Mouse (Mus musculus): ENCODE measurements around the gene Zdhhc1.

Zdhhc1 gene

DNA sequence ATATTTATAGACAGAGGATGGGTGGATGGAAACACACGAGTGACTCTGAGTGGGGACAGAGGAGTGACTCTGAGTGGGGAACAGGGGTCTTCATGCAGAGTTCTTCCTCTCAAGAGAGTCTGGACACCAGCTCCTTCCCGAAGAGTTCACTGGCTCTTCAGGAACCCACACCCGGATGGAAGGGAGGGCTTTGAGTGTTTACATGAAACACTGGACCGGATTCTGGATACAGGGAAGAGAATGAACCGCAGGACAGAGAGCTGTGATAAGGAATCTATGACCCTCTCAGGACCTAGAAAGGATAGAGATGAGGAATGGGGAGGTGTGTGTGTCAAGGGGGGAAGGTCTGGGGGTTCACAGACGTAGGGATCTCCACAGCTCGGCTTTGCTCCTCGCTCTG lies 20.6 kb upstream of the Zdhhc1 start:
- no peak for DNase-seq (ENCODE audit: low spot score)

DNA sequence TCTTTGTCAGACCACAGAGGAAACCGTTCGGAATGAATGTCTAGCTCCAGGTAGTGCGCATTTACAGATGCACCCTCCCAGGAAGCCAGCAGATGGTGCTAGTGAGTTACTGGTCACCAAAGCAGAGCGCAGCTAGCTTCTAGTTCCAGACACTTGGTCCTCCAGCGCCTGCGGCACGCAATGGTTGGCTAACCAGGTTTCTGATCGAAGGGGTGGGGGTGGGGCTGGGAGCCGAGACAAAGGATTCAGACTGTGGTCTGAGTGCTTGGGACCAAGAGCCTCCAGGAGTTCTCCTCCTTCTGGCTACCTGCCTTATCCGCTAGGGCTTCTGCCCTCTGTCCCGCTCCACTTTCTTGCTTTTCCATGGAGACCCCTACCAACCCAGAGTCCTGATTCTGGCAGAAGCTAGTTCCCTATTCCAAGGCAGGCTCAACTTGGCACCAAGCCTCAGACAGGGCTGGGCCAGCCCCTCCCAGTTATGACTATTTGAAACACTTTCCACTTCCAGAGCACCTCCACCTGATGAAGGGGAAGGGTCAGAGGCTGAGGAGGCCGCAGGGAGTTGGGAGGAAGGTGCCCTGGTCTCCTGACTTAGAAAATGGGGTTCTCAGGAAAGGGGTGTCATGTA lies 19.4 kb upstream of the Zdhhc1 start:
- DNase-seq (ENCODE audit: low spot score): peak; percentile 63

DNA sequence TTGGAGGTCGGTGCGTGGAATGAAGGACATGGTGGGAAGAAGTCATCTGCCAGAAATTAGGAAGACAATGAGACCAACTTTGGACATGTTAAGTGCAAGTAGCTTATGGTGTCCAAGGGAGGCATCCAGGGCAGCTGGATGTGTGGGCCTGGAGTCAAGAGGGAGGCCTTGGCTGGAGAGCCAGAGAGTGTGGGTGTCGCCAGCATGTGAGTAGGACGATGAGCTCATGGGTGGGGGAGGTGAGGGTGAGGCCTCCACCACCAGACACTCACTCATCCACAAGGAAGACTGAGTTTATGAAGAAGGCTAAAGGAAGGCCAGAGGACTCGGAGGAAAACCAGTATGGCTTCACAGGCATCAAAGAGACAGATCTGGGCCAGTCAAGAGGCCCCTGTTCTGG lies 18.0 kb upstream of the Zdhhc1 start:
- no peak for DNase-seq (ENCODE audit: low spot score)

DNA sequence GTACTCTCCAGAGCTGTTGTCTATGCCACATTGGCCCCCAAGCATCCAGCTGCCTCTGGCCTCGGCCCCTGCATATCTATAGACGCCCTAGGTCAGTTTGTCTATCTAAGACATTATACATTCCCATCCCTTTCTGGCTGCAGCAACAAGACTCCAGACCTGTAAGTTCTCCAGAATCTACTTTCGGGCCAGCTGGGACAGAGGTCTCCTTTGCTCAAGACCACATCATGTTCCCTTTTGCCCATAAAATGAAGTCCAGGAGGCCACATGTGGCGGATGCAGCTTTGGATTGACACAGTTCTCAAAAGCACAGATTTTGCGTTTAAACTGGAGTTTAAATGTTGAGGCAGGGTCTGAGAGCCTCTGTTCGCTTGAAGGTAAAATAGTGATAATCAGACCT lies 17.5 kb upstream of the Zdhhc1 start:
- no peak for DNase-seq (ENCODE audit: low spot score)

DNA sequence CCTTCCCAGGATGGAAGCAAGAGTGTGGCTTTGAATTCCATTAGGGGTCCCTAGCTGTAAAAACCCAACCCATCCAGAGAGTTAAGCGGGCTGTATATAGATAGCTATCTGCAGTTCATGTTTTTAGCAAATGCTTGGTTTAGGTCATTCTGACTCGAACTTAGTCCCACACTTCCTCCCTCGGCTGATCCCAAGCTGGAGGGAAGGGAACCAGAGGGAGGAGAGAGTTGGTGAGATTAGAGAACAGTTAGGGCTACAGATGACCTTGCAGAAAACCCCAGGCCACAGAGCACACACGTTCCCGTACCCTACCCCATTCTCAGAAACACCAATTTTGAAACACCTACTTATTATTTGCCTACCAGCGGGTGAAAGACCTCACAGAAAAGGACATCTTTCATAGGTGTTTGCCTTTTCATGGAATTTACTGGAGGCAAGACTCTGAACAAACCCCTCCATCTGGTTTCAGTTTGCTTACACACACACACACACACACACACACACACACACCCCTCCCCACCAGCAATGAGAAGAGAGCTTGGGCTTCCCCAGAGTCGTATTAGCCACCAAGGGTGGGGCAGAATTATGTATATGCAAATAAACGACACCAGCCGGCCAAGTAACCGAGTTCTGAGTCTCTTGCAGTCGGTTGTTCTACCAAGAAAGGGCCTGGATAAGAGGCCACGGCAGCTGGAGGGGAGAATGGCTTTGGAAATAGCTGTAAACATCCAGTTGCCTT lies 13.5 kb upstream of the Zdhhc1 start:
- no peak for DNase-seq (ENCODE audit: low spot score)

DNA sequence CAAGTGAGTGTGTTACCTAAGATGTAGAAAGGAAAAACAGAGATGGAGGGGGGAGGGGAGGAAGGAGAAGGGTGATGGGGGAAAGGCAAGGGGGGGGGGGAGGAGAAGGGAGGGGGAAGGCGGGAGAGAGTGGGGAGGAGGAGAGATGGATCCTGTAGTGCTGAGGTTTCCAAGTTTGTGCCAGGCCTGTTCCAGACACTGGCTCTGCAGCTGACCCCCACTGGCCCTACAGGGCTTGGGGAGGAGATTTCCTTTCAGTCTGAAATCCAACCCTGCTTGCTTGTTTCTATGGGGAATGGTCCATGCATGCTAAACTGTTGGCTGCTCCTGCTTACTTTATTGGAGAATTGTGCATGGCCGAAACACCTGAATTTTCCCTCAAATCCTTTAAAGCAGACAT lies 12.1 kb upstream of the Zdhhc1 start:
- no peak for DNase-seq (ENCODE audit: low spot score)

DNA sequence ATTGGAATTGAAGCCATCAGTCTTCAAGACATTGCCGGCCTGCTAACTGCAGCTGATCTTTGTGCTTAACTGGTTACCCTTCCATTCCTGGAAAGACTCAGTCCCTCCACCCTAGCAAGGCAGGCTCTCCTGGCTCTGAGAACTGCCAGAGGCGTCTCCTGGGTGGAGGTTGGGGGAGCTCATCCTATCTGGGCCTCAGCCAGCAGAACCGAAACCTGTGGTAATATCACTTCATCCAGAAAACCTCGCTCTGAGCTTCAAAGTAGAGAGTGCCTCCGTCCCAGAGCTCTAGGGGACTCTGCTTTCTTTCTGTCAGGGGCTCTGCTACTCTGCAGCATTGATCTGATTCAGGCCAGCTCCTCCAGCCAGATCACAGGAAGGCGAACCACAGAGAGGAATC lies 10.3 kb upstream of the Zdhhc1 start:
- no peak for DNase-seq (ENCODE audit: low spot score)

DNA sequence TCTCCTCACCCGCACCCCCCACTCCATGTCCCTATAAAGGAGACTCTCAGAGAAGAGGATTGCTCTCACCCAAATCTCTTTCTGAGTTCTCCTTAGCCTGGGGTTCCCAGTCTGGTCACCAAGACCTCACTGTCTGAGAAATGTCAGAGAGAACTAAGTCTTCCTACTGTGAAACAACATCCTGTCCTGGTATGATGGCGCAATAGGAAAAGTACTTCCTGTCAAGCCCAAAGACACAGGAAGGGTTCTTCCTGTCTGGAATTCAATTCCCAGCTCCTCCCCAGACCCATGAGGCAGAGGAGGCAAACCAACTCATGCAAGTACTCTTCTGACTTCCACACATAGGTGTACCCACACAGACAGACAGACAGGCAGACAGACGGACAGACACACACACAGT lies 7.9 kb upstream of the Zdhhc1 start:
- no peak for DNase-seq (ENCODE audit: low spot score)

DNA sequence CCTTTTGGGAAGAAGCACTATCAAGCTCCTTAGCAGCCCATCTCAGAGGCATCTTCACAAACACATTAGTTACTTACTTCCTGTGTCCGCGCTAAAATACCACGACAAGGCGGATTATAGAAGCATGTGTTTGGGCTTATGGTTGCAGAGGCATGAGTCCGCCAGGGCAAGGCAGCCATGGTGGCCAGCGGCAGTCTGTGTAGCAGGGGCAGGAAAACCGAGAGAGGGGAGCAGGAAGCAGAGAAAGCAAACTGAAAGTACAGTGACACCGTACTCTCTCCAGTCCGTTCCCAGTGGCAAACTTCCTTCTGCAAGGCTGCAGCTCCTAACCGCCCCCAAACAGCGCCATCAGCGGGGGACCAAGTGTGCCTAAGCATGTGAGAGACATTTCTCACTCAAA lies 3.1 kb upstream of the Zdhhc1 start:
- no peak for DNase-seq (ENCODE audit: low spot score)

DNA sequence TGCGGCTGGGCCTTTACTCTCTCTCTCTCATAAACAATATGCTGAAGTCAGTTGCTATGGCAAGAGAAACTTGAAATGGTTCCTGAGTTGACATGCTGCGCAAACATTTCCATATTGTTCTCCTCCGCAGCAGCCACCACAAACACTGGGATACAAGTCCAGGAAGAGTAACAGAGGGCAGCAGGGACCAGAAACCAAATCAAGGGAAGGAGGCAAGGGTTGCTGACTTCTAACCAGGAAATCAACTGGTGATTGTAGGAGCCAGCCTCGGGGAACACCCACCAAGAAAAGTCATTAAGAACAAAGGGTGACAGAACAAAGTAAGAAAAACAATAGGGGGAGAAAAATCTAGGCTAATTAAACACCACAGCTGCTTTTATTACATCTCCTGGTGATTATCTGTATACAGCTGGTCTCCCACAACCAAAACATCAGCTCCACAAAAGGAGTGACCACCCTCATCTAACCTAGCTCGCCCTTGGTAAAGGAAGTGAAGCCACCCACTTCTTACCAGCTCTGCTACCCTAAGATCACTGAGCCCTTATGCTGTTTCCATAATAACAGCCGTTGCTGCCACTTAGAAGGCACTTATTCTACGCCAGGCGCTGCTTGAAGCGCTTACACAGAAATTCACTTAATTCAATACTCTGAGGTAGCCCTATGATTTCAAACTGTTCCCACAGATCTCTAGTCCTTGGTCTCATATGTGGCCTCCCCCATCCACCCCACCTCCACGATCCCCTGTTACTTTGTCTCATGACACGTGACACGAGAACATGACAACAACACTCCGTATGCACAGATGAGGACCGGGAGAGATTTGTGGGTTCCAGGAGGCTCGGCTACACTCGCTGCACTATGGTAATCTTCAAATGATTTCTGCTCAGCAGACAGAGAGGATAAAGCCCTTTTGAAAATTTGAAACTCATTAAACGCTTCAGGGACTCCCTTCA lies 1.1 kb downstream of the Zdhhc1 start:
- no peak for DNase-seq (ENCODE audit: low spot score)

DNA sequence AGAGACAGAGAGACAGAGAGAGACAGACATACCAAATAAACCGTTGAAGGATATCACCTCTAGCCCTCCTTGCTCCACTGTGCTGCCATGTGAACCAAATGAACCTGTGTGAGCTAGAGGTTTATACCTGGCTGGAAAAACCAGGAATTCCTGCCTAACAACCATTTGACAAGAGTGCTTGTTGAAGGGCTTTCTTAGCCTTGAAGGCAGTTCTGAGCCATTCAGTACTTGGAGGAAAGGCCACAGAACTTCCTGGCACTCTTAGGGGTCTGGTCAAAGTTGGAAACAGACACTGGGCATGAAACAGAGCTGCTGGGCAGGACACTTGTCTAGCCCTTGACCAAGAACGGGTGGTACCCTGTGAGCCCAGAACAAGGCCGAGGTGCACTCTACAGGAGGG lies 2.1 kb downstream of the Zdhhc1 start:
- DNase-seq (ENCODE audit: low spot score): no peak

DNA sequence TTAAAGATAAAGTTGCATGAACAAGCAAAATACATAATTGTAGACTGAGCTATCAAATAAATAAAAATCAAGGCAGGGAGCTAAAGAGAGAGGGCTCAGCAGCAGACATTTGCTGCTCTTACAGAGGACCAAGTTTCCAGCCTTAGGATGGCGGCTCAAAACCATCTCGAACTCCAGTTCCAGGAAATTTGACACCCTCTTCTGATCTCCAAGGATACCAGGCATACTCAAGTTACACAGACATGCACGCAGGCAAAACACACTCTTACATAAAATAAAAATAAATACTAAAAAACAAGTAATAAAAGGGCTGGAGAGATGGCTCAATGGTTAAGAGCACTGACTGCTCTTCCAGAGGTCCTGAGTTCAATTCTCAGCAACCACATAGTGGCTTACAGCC lies 3.2 kb downstream of the Zdhhc1 start:
- DNase-seq (ENCODE audit: low spot score): no peak

DNA sequence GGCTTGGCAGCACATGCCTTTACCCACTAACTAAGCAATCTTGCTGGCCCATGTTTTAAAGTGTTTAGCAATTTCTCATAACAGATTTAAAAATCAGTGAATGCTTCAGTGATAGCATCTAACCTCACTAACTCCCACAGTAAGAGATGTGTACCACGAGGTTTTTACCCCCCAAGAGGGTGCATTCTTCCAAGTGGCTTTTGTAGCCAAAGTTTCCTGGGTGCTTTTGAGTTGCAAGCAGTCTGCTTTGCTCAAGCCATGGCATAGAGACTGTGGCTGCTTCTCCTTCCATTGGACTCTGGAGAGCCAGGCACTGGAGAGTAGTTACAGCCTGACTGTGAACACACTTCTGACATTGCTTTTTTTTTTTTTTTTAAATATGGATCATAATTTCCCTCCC lies 7.4 kb downstream of the Zdhhc1 start:
- DNase-seq (ENCODE audit: low spot score): no peak

DNA sequence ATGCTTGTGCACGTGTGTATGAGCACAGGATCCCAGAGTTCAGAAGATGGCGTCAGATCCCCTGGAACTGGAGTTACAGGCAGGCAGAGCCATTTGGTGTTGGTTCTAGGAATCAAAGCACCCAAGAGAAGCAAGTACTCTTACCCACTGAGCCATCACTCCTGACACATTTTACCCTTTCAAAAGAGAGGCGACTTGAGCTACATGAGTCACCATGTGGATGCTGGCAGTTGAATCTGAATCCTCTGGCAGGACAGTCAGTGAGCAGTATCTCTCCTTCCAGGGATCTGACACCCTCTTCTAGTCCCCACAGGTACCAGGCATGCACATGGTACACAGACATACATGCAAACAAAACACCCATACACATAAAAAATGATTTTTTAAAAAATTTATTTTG lies 8.6 kb downstream of the Zdhhc1 start:
- DNase-seq (ENCODE audit: low spot score): no peak

DNA sequence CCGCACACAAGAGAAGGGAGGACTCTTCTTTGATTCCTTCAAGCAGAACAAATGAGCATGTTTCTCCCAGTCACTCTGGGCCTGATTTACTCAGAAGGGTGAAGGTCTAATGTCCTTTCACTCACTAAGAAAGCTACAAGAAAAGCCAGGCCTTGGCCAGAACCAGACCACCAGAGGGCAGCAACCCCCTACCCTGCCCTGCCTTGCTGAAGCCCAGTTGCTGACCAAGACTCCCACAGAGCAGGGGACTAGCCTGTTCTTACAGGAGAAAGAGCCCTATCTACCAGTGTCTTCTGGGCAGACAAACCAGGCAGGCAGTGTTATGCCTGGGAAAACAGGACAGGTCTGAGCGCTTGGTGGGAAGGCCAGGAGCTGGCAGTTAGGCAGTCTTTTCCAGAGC lies 12.3 kb downstream of the Zdhhc1 start:
- DNase-seq (ENCODE audit: low spot score): no peak

DNA sequence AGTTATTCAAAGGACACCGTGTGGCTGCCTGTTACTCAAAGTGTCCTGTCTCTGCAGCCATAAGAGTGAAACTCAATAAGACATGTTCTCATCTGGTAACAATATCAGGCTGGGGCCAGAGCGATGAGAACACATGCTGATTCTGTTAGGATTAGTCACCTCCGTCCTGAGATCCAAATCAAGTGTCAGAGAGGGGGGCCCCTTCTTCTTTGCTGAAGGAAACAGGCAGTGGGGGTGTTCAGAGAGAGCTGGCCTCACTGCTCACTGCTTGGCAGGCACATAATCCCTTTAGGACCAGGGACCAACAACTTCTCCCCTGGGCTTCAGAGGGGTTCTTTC lies 12.7 kb downstream of the Zdhhc1 start:
- no peak for DNase-seq (ENCODE audit: low spot score)

DNA sequence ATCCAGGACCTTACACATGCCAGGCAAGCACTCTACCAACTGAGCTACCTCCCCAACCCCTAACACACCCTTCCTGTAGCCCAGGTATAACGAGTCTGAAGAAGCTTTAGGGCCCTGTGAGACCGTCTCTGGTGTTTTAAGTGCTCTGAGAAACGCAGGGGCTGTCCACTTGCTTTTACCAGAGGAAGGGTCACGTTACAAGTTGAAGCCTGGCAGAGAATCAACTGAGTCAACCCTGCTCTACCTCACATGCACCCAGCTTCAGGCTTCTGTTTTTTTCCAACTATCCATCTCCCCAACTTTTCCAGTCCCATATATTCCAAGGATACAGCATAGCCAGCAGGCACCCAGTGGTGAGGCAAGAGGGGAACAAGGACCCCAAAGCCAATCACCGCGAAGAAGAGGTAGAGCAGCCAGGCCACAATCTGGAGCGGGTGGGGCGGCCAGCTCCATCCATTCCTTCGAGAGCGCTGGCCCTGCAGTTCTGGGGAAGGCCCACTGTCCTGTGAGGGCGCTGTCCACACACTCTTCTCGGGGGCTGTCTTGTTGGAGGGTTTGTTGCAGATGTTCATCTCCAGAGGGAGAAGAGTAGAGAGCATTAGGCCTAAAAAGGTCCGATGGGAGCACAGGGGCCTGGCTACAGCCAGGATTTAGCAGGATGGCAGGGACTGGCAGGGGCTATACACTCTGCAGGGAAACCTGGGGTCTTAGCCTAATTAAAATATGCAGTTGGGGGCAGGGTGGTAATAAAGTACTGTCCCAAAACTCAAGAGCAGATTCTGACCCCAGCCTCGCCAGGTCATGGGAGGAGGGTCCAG lies 13.3 kb downstream of the Zdhhc1 start:
- DNase-seq (ENCODE audit: low spot score): no peak

DNA sequence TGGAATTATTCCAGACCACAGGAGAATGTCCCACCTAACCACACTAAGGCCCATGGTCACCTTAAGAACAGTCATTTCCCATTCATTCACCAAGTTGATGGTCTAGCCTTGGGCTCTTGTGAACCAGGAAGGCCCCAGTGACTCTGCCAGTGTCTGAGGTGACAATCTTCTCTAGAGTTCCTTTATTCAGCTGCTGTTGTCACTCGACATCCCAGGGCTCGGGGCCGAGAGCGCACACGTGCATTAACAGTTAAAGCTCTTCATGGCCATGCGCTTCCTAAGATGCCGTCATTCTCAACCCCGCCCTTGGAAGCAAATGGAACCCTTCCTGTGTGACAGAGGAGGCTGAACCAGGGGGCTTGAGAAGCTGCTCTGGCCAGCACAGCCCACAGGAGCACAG lies 14.6 kb downstream of the Zdhhc1 start:
- no peak for DNase-seq (ENCODE audit: low spot score)

DNA sequence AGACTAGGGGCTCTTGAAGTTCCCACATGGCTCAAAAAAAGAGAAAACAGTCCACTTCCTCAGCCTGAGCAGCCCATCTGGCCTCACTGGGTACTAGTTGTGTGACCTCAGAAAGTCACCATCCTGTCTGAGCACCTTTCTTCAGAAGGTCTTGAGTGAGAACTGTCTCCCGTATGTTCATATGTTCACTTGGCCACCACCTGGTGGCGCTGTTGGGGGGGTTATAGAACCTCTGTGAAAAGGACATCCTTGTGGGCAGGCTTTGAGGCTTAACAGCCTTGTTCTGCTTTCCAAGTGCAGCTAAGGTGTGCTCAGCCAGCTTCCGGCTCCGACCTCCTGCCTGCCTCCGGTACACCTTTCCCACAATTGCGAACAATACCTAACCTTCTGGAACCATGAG lies 15.2 kb downstream of the Zdhhc1 start:
- peak; percentile 8 for DNase-seq (ENCODE audit: low spot score)

DNA sequence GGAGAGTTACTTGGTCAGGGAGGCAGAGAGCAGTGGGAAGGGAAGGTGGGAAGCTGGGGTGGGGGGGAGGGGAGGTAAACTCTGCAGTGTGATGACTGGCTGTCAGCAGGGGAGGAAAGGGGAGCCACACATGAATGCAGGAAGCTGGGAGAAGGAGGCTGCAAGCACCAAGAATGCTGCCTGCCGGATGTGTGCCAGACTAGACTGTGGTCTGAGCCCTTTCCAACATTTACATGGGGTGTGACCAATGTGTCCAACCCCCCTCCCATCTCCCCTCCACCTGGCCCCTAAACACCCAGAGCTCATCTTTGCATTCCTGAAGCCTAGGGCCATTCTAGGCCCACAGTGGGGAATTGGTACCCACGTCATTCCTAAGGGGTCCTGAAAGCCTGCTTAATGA lies 15.7 kb downstream of the Zdhhc1 start:
- DNase-seq (ENCODE audit: low spot score): no peak

DNA sequence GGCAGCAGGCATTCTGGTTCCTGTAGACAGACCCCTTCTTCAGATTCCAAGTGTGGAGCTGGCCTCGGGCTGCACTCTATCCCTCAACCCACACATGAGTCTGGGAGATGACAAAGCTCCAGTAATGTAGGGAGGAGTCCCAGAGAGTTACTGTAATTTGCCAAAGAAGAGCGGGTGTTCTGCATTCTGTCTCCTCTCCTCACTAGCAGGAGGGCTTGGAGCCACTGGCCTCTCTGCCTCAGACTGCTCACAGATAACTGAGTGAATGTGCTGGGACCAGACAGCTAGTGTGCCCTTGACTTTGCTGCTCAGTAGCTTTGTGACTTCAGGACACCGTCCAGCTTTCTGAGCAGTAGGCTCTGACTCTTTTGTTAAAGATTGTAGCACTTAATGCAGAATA lies 18.9 kb downstream of the Zdhhc1 start:
- no peak for DNase-seq (ENCODE audit: low spot score)

Data from T-cell, adult 2 months (primary cell).